Mouse (Mus musculus): ENCODE measurements at regions not wholly inside any gene's neighbourhood (a gene's known extent, or its start where the extent isn't known, plus 50 kb on each side); places are given as distances from the start of the nearest gene placed in this dataset.
A peak's percentile ranks its signal among the peaks of the same experiment; 100 is the strongest.

- no peaks in the 10 kb centered on the region for H3K4me1 ChIP-seq (ENCODE audit: control insufficient read depth, low read depth, low read length)
- H3K4me3 ChIP-seq (ENCODE audit: low read depth, low read length) = no peak overlapping the region
- no peak overlapping the region for H3K27ac ChIP-seq (ENCODE audit: low read length)
- WGBS (ENCODE audit: insufficient replicate concordance) = 37% methylated on average over 5 of the region's 5 CpGs
- H3K27me3 ChIP-seq (ENCODE audit: control insufficient read depth, insufficient read depth, low read depth, low read length) = no peaks in the 10 kb centered on the region
- no peaks in the 10 kb centered on the region for H3K9me3 ChIP-seq (replicated peaks; ENCODE audit: control insufficient read depth, low read length)
- 0 out of 2 replicates have a peak, but pooled peaks have one; percentile 13 for ATAC-seq (ENCODE audit: low read depth)
- H3K36me3 ChIP-seq (ENCODE audit: control insufficient read depth, insufficient read depth) = no peaks in the 10 kb centered on the region
- H3K9ac ChIP-seq (ENCODE audit: low read depth, low read length) = no peak overlapping the region
- no peak overlapping the region for H3K4me2 ChIP-seq (ENCODE audit: low read depth, low read length)
Observed at GRCm38 (mm10) chr5:141080896-141081295, 80.5 kb upstream of the Card11 start.

GRCm38 (mm10) chr5:141084056-141084730 is 83.8 kb upstream of the Card11 start:
- Histone ChIP-seq H3K4me1 (ENCODE audit: control insufficient read depth, low read depth, low read length) (no peaks in the 10 kb centered on the region), H3K27ac (ENCODE audit: low read length) (no peak overlapping the region), H3K4me2 (ENCODE audit: low read depth, low read length) (no peak overlapping the region), H3K9ac (ENCODE audit: low read depth, low read length) (no peak overlapping the region), H3K4me3 (ENCODE audit: low read depth, low read length) (no peak overlapping the region), H3K36me3 (ENCODE audit: control insufficient read depth, insufficient read depth) (no peaks in the 10 kb centered on the region), H3K27me3 (ENCODE audit: control insufficient read depth, insufficient read depth, low read depth, low read length) (no peaks in the 10 kb centered on the region), H3K9me3 (replicated peaks; ENCODE audit: control insufficient read depth, low read length) (no peaks in the 10 kb centered on the region)
- no peak for ATAC-seq (ENCODE audit: low read depth)
- WGBS (ENCODE audit: insufficient replicate concordance) = 54% methylated on average over 14 of the region's 14 CpGs

GRCm38 (mm10) chr5:141084746-141085145 is 84.4 kb upstream of the Card11 start:
- WGBS (ENCODE audit: insufficient replicate concordance) = 15% methylated on average over 6 of the region's 7 CpGs
- no peak overlapping the region for H3K27ac ChIP-seq (ENCODE audit: low read length)
- no peaks in the 10 kb centered on the region for H3K9me3 ChIP-seq (replicated peaks; ENCODE audit: control insufficient read depth, low read length)
- H3K36me3 ChIP-seq (ENCODE audit: control insufficient read depth, insufficient read depth) = no peaks in the 10 kb centered on the region
- no peak overlapping the region for H3K4me3 ChIP-seq (ENCODE audit: low read depth, low read length)
- H3K9ac ChIP-seq (ENCODE audit: low read depth, low read length) = no peak overlapping the region
- H3K4me1 ChIP-seq (ENCODE audit: control insufficient read depth, low read depth, low read length) = no peaks in the 10 kb centered on the region
- no peaks in the 10 kb centered on the region for H3K27me3 ChIP-seq (ENCODE audit: control insufficient read depth, insufficient read depth, low read depth, low read length)
- peak; percentile 19; the same call in 1 of the 2 replicates for ATAC-seq (ENCODE audit: low read depth)
- H3K4me2 ChIP-seq (ENCODE audit: low read depth, low read length) = no peak overlapping the region

GRCm38 (mm10) chr5:141091676-141092075 is 91.3 kb upstream of the Card11 start:
- no peaks in the 10 kb centered on the region for H3K4me1 ChIP-seq (ENCODE audit: control insufficient read depth, low read depth, low read length)
- no peak for ATAC-seq (ENCODE audit: low read depth)

GRCm38 (mm10) chr5:141093641-141094040 is 93.3 kb upstream of the Card11 start:
- H3K27ac ChIP-seq (ENCODE audit: low read length) = no peak overlapping the region
- no peak for ATAC-seq (ENCODE audit: low read depth)
- H3K4me3 ChIP-seq (ENCODE audit: low read depth, low read length) = no peak overlapping the region
- H3K4me1 ChIP-seq (ENCODE audit: control insufficient read depth, low read depth, low read length) = no peaks in the 10 kb centered on the region
- no peaks in the 10 kb centered on the region for H3K36me3 ChIP-seq (ENCODE audit: control insufficient read depth, insufficient read depth)
- no peak overlapping the region for H3K9ac ChIP-seq (ENCODE audit: low read depth, low read length)
- no peaks in the 10 kb centered on the region for H3K27me3 ChIP-seq (ENCODE audit: control insufficient read depth, insufficient read depth, low read depth, low read length)
- H3K4me2 ChIP-seq (ENCODE audit: low read depth, low read length) = no peak overlapping the region
- H3K9me3 ChIP-seq (replicated peaks; ENCODE audit: control insufficient read depth, low read length) = no peaks in the 10 kb centered on the region
- 22% methylated on average over 4 of the region's 4 CpGs for WGBS (ENCODE audit: insufficient replicate concordance)

More at GRCm38 (mm10) chr5:141091676-141092075, 91.3 kb upstream of the Card11 start:
- Histone ChIP-seq H3K4me3 (ENCODE audit: low read depth, low read length) (no peak overlapping the region), H3K9ac (ENCODE audit: low read depth, low read length) (no peak overlapping the region), H3K4me2 (ENCODE audit: low read depth, low read length) (no peak overlapping the region), H3K36me3 (ENCODE audit: control insufficient read depth, insufficient read depth) (no peaks in the 10 kb centered on the region), H3K9me3 (replicated peaks; ENCODE audit: control insufficient read depth, low read length) (no peaks in the 10 kb centered on the region), H3K27me3 (ENCODE audit: control insufficient read depth, insufficient read depth, low read depth, low read length) (no peaks in the 10 kb centered on the region), H3K27ac (ENCODE audit: low read length) (no peak overlapping the region)
- WGBS (ENCODE audit: insufficient replicate concordance) = 48% methylated on average over 14 of the region's 14 CpGs

- 44% methylated on average over 4 of the region's 4 CpGs for WGBS (ENCODE audit: insufficient replicate concordance)
- H3K4me3 ChIP-seq (ENCODE audit: low read depth, low read length) = no peak overlapping the region
- no peak overlapping the region for H3K27ac ChIP-seq (ENCODE audit: low read length)
- ATAC-seq (ENCODE audit: low read depth) = no peak
- H3K27me3 ChIP-seq (ENCODE audit: control insufficient read depth, insufficient read depth, low read depth, low read length) = no peaks in the 10 kb centered on the region
- H3K9ac ChIP-seq (ENCODE audit: low read depth, low read length) = no peak overlapping the region
- no peaks in the 10 kb centered on the region for H3K9me3 ChIP-seq (replicated peaks; ENCODE audit: control insufficient read depth, low read length)
- H3K36me3 ChIP-seq (ENCODE audit: control insufficient read depth, insufficient read depth) = no peaks in the 10 kb centered on the region
- no peaks in the 10 kb centered on the region for H3K4me1 ChIP-seq (ENCODE audit: control insufficient read depth, low read depth, low read length)
- no peak overlapping the region for H3K4me2 ChIP-seq (ENCODE audit: low read depth, low read length)
Observed at GRCm38 (mm10) chr5:141097878-141098277, 97.5 kb upstream of the Card11 start.

GRCm38 (mm10) chr5:141111666-141112065 is 111.3 kb upstream of the Card11 start:
- Histone ChIP-seq H3K27me3 (ENCODE audit: control insufficient read depth, insufficient read depth, low read depth, low read length) (no peaks in the 10 kb centered on the region), H3K9ac (ENCODE audit: low read depth, low read length) (no peak overlapping the region), H3K4me2 (ENCODE audit: low read depth, low read length) (no peak overlapping the region), H3K4me1 (ENCODE audit: control insufficient read depth, low read depth, low read length) (no peaks in the 10 kb centered on the region), H3K36me3 (ENCODE audit: control insufficient read depth, insufficient read depth) (no peaks in the 10 kb centered on the region), H3K9me3 (replicated peaks; ENCODE audit: control insufficient read depth, low read length) (no peaks in the 10 kb centered on the region), H3K27ac (ENCODE audit: low read length) (no peak overlapping the region), H3K4me3 (ENCODE audit: low read depth, low read length) (no peak overlapping the region)
- ATAC-seq (ENCODE audit: low read depth) = no peak
- WGBS (ENCODE audit: insufficient replicate concordance) = 66% methylated on average over 3 of the region's 3 CpGs

- Histone ChIP-seq H3K27me3 (ENCODE audit: control insufficient read depth, insufficient read depth, low read depth, low read length) (no peaks in the 10 kb centered on the region), H3K27ac (ENCODE audit: low read length) (no peak overlapping the region), H3K4me2 (ENCODE audit: low read depth, low read length) (no peak overlapping the region), H3K9me3 (replicated peaks; ENCODE audit: control insufficient read depth, low read length) (no peaks in the 10 kb centered on the region), H3K4me1 (ENCODE audit: control insufficient read depth, low read depth, low read length) (no peaks in the 10 kb centered on the region), H3K36me3 (ENCODE audit: control insufficient read depth, insufficient read depth) (no peaks in the 10 kb centered on the region), H3K9ac (ENCODE audit: low read depth, low read length) (no peak overlapping the region), H3K4me3 (ENCODE audit: low read depth, low read length) (no peak overlapping the region)
- ATAC-seq (ENCODE audit: low read depth) = no peak
- 53% methylated on average over 4 of the region's 4 CpGs for WGBS (ENCODE audit: insufficient replicate concordance)
Observed at GRCm38 (mm10) chr5:141115273-141115904, 115.0 kb upstream of the Card11 start.

GRCm38 (mm10) chr5:141115963-141116362 is 115.6 kb upstream of the Card11 start:
- Histone ChIP-seq H3K4me1 (ENCODE audit: control insufficient read depth, low read depth, low read length) (no peaks in the 10 kb centered on the region), H3K4me3 (ENCODE audit: low read depth, low read length) (no peak overlapping the region), H3K27ac (ENCODE audit: low read length) (no peak overlapping the region), H3K4me2 (ENCODE audit: low read depth, low read length) (no peak overlapping the region), H3K27me3 (ENCODE audit: control insufficient read depth, insufficient read depth, low read depth, low read length) (no peaks in the 10 kb centered on the region), H3K9ac (ENCODE audit: low read depth, low read length) (no peak overlapping the region), H3K9me3 (replicated peaks; ENCODE audit: control insufficient read depth, low read length) (no peaks in the 10 kb centered on the region), H3K36me3 (ENCODE audit: control insufficient read depth, insufficient read depth) (no peaks in the 10 kb centered on the region)
- WGBS (ENCODE audit: insufficient replicate concordance) = 74% methylated on average over 8 of the region's 8 CpGs
- ATAC-seq (ENCODE audit: low read depth) = no peak
